Mouse (Mus musculus) liver, embryonic 14.5 days (tissue): Measurements from ENCODE around the gene Rabep1. TPM values are rescaled to one million over a fixed set of nuclear protein-coding genes. Genes with fewer than 3 reads are reported as not detected.
"Not testable (repeated sequence)": the region's sequence is repeated elsewhere in the genome, so short reads cannot be mapped to it uniquely, and the experiment has no call there.

Experiments used
- ATAC-seq: fragments of 200-750 bp; cut with Nextera tagmentation; 2 replicates; pipeline ENCODE4 v1.8.0; 2017; ENCODE audit warnings: moderate number of reproducible peaks, mild to moderate bottlenecking, moderate library complexity; ENCODE audit not compliant: insufficient read depth
- DNase-seq, 3 experiments: peaks; one replicate each; pipeline ENCODE4 v3.0.0-alpha.2; 2012 to 2013; ENCODE audit warnings: low read depth in 3 of 3, low spot score in 3 of 3
- H3K27ac ChIP-seq: fragments of 300-500 bp; sonication (generic); 2 replicates; pipeline ENCODE4 v1.5.1; 2014; ENCODE audit warnings: moderate library complexity, mild to moderate bottlenecking, control low read depth, inconsistent platforms
- H3K27me3 ChIP-seq: fragments of 300-500 bp; sonication (generic); 2 replicates; pipeline ENCODE4 v1.6.1; 2014; ENCODE audit warnings: mild to moderate bottlenecking, low read length, moderate library complexity; ENCODE audit not compliant: control insufficient read depth, insufficient read depth
- H3K36me3 ChIP-seq: fragments of 300-500 bp; sonication (generic); replicated peaks from 2 replicates; pipeline ENCODE4 v1.6.1; 2014; ENCODE audit warnings: low read depth; ENCODE audit not compliant: control insufficient read depth, insufficient read depth
- H3K4me1 ChIP-seq, 2 experiments: fragments of 200-500 bp in 1 of 2; fragments of 300-500 bp in 1 of 2; sonication (generic) in 1 of 2; replicated peaks; 2 replicates each; pipeline ENCODE4 v1.6.1; 2012 to 2014; ENCODE audit warnings: antibody characterized with exemption in 1 of 2, inconsistent platforms in 1 of 2, low read length in 1 of 2; ENCODE audit not compliant: control insufficient read depth in 2 of 2, insufficient read depth in 2 of 2
- H3K4me2 ChIP-seq: fragments of 300-500 bp; sonication (generic); 2 replicates; pipeline ENCODE4 v1.6.1; 2014; ENCODE audit warnings: low read depth, mild to moderate bottlenecking, control low read depth, moderate library complexity
- H3K4me3 ChIP-seq, 2 experiments: fragments of 200-500 bp in 1 of 2; fragments of 300-500 bp in 1 of 2; sonication (generic) in 1 of 2; 2 replicates each; pipeline ENCODE4 v1.5.1; 2012 to 2014; ENCODE audit warnings: low read depth in 2 of 2, low read length in 2 of 2, mild to moderate bottlenecking in 2 of 2, control low read depth in 1 of 2, inconsistent platforms in 1 of 2, moderate library complexity in 1 of 2; ENCODE audit not compliant: insufficient read depth in 1 of 2
- H3K9ac ChIP-seq: fragments of 300-500 bp; sonication (generic); replicated peaks from 2 replicates; pipeline ENCODE4 v1.6.1; 2014; ENCODE audit warnings: mild to moderate bottlenecking, control low read depth, moderate library complexity
- H3K9me3 ChIP-seq: fragments of 300-500 bp; sonication (generic); 2 replicates; pipeline ENCODE4 v1.6.1; 2016; ENCODE audit warnings: low read length, mixed read lengths; ENCODE audit not compliant: control insufficient read depth
- CTCF ChIP-seq: IDR thresholded peaks from 2 replicates; pipeline ENCODE4 v1.5.1; 2016; ENCODE audit warnings: antibody characterized with exemption, low read depth, control low read depth
- EP300 ChIP-seq: IDR thresholded peaks from 2 replicates; pipeline ENCODE4 v1.6.1; 2016; ENCODE audit warnings: antibody characterized with exemption, low read depth
- WGBS: fragments of 180-500 bp; shearing (Covaris S2); extraction: QIAGEN DNeasy Blood & Tissue Kit; methylation state at CpG from one replicate; pipeline ENCODE4 v1.1.7; 2014; ENCODE audit not compliant: insufficient replicate concordance; 5-methylcytosine and 5-hydroxymethylcytosine counted together
- polyA plus RNA-seq, 2 experiments: library from polyadenylated mRNA; depleted of rRNA in 1 of 2; stranded (reverse) in 1 of 2; unstranded in 1 of 2; fragments of >200 nt; fragmentation: Nextera tagmentation in 1 of 2; extraction: Ambion mirVana in 1 of 2; gene quantifications; 2 replicates each; pipeline versions ENCODE4 v1.2.1 to v1.2.3; 2012 to 2014

Gene Rabep1
- polyA plus RNA-seq, 2 experiments = 3.7 to 9.1 TPM

- H3K4me2 ChIP-seq = no peak overlapping the region
Observed at GRCm38 (mm10) chr11:70890643-70891042, 46.1 kb downstream of the Rabep1 start.

GRCm38 (mm10) chr11:70891616-70892015 is 47.0 kb downstream of the Rabep1 start:
- no peak overlapping the region for H3K4me3 ChIP-seq
- no peaks in the 10 kb centered on the region for H3K9me3 ChIP-seq
- no peak for DNase-seq
- no peak overlapping the region for H3K27ac ChIP-seq
- H3K4me1 ChIP-seq = no peaks in the 10 kb centered on the region
- H3K4me2 ChIP-seq = no peak overlapping the region
- peaks cover 21% of the 10 kb centered on the region for H3K36me3 ChIP-seq
- no peaks in the 10 kb centered on the region for H3K27me3 ChIP-seq
- H3K9ac ChIP-seq = no peak overlapping the region
- TF ChIP-seq EP300 (no peak), CTCF (no peak)
- no peak for ATAC-seq

More at GRCm38 (mm10) chr11:70890643-70891042, 46.1 kb downstream of the Rabep1 start:
- Histone ChIP-seq H3K27ac (no peak overlapping the region), H3K4me1 (no peaks in the 10 kb centered on the region), H3K4me3 (no peak overlapping the region), H3K27me3 (no peaks in the 10 kb centered on the region), H3K9me3 (no peaks in the 10 kb centered on the region), H3K36me3 (peaks cover 21% of the 10 kb centered on the region), H3K9ac (no peak overlapping the region)
- TF ChIP-seq CTCF = no peak
- TF ChIP-seq EP300 = no peak
- DNase-seq (no peak), ATAC-seq (no peak)
- 68% methylated on average over 2 of the region's 2 CpGs for whole genome bisulfite sequencing

GRCm38 (mm10) chr11:70897680-70898079 is 53.1 kb downstream of the Rabep1 start:
- no peak for DNase-seq
- TF ChIP-seq EP300 (no peak), CTCF (no peak)
- no peak overlapping the region for H3K9ac ChIP-seq
- H3K4me2 ChIP-seq = no peak overlapping the region
- ATAC-seq = no peak
- H3K27ac ChIP-seq = no peak overlapping the region
- no peaks in the 10 kb centered on the region for H3K27me3 ChIP-seq
- 55% methylated on average over 3 of the region's 3 CpGs for WGBS
- peaks cover 16% of the 10 kb centered on the region for H3K36me3 ChIP-seq
- no peak overlapping the region for H3K4me3 ChIP-seq
- H3K9me3 ChIP-seq = no peaks in the 10 kb centered on the region
- no peaks in the 10 kb centered on the region for H3K4me1 ChIP-seq

- WGBS = 78% methylated on average over 5 of the region's 5 CpGs
- not testable (repeated sequence) for H3K4me3 ChIP-seq, ATAC-seq, H3K4me1 ChIP-seq, H3K9me3 ChIP-seq, H3K27ac ChIP-seq, H3K9ac ChIP-seq, H3K4me2 ChIP-seq, H3K27me3 ChIP-seq, DNase-seq
- peaks cover 16% of the 10 kb centered on the region for H3K36me3 ChIP-seq
Observed at GRCm38 (mm10) chr11:70898182-70898581, 53.6 kb downstream of the Rabep1 start.

- WGBS = 56% methylated on average over 3 of the region's 3 CpGs
- Histone ChIP-seq H3K36me3 (peaks cover 8% of the 10 kb centered on the region), H3K4me3 (no peak overlapping the region)
Observed at GRCm38 (mm10) chr11:70906681-70907080, 62.1 kb downstream of the Rabep1 start.

More at GRCm38 (mm10) chr11:70906681-70907080, 62.1 kb downstream of the Rabep1 start:
- no peak for TF ChIP-seq EP300
- no peak for TF ChIP-seq CTCF
- Histone ChIP-seq H3K4me2 (no peak overlapping the region), H3K27me3 (no peaks in the 10 kb centered on the region), H3K27ac (no peak overlapping the region), H3K9me3 (no peaks in the 10 kb centered on the region), H3K9ac (no peak overlapping the region), H3K4me1 (no peaks in the 10 kb centered on the region)
- DNase-seq (no peak), ATAC-seq (no peak)
